Mouse (Mus musculus): ENCODE data around the gene Klhl2. TPM values are rescaled to one million over a fixed set of nuclear protein-coding genes. Genes with fewer than 3 reads are reported as not detected.

Gene Klhl2
- polyA plus RNA-seq, 1 experiment: 6.7 TPM

DNA sequence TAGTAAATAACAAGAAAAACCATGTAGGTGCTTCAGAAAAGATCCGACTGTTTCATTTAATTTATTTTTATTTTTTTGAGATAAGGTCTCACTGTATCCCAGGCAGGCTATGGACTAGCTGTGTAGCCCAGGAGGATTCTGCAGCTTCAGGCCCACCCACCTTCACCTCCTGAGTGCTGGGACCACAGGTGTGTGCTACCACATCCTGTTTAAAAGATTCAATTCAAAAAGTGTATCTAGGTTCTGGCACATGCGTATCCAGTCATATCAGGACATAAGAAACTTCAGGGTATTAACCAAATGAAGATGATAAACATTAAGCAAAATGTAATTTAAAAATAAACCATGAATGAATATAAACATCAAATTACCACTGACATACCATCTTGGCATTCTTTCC lies 126.6 kb downstream of the Klhl2 start:
- H3K36me3 ChIP-seq (ENCODE audit: control insufficient read depth, insufficient read depth): peaks cover 82% of the 10 kb centered on the region
- no peak overlapping the region for H3K4me3 ChIP-seq
- H3K79me2 ChIP-seq (ENCODE audit: control insufficient read depth, insufficient read depth): peaks cover 41% of the 10 kb centered on the region
- no peak overlapping the region for H3ac ChIP-seq (ENCODE audit: control insufficient read depth, insufficient read length)
- H3K4me2 ChIP-seq (ENCODE audit: low read depth): no peak overlapping the region
- no peaks in the 10 kb centered on the region for H3K27me3 ChIP-seq (ENCODE audit: control insufficient read depth, insufficient read depth, insufficient read length)
- no peak for TF ChIP-seq REST (IDR thresholded peaks at IDR 0.05; ENCODE audit: insufficient read depth, insufficient read length)
- TF ChIP-seq MAX (IDR thresholded peaks at IDR 0.05; ENCODE audit: low read depth): no peak
- TF ChIP-seq CEBPB (IDR thresholded peaks at IDR 0.05; ENCODE audit: insufficient read depth, poor library complexity, severe bottlenecking): no peak
- no peak for TF ChIP-seq POLR2AphosphoS2 (IDR thresholded peaks at IDR 0.05; ENCODE audit: insufficient read length, low read depth)
- TF ChIP-seq MYOD1 (IDR thresholded peaks at IDR 0.05; ENCODE audit: control insufficient read depth in 1 of 3, insufficient read length in 2 of 3, low read depth in 2 of 3): no peak
- no peak for TF ChIP-seq MYOG (IDR thresholded peaks at IDR 0.05; ENCODE audit: control insufficient read depth in 1 of 3, insufficient read depth in 1 of 3, insufficient read length in 2 of 3, low read depth in 2 of 3)
- no peak for TF ChIP-seq E2F4 (IDR thresholded peaks at IDR 0.05; ENCODE audit: insufficient read depth)
- no peak for TF ChIP-seq TCF12 (IDR thresholded peaks at IDR 0.05; ENCODE audit: insufficient read depth, poor library complexity, severe bottlenecking)
- TF ChIP-seq TCF3 (IDR thresholded peaks at IDR 0.05; ENCODE audit: insufficient read length, low read depth): no peak
- no peak for TF ChIP-seq USF1 (IDR thresholded peaks at IDR 0.05; ENCODE audit: low read depth)
- no peak for TF ChIP-seq POLR2A (IDR thresholded peaks at IDR 0.05; ENCODE audit: insufficient read length, low read depth)
- no peak for TF ChIP-seq SRF (IDR thresholded peaks at IDR 0.05; ENCODE audit: control insufficient read depth, insufficient read length, low read depth)

GRCm38 (mm10) chr8:64717868-64718267 lies 131.9 kb downstream of the Klhl2 start:
- Histone ChIP-seq H3K4me2 (ENCODE audit: low read depth) (no peak overlapping the region), H3K36me3 (ENCODE audit: control insufficient read depth, insufficient read depth) (peaks cover 63% of the 10 kb centered on the region), H3K79me2 (ENCODE audit: control insufficient read depth, insufficient read depth) (no peaks in the 10 kb centered on the region), H3K4me3 (no peak overlapping the region), H3ac (ENCODE audit: control insufficient read depth, insufficient read length) (no peak overlapping the region), H3K27me3 (ENCODE audit: control insufficient read depth, insufficient read depth, insufficient read length) (no peaks in the 10 kb centered on the region)
- TF ChIP-seq E2F4 (IDR thresholded peaks at IDR 0.05; ENCODE audit: insufficient read depth) (no peak), MAX (IDR thresholded peaks at IDR 0.05; ENCODE audit: low read depth) (no peak), USF1 (IDR thresholded peaks at IDR 0.05; ENCODE audit: low read depth) (no peak), TCF3 (IDR thresholded peaks at IDR 0.05; ENCODE audit: insufficient read length, low read depth) (no peak), MYOG (IDR thresholded peaks at IDR 0.05; ENCODE audit: control insufficient read depth in 1 of 3, insufficient read depth in 1 of 3, insufficient read length in 2 of 3, low read depth in 2 of 3) (no peak), POLR2AphosphoS2 (IDR thresholded peaks at IDR 0.05; ENCODE audit: insufficient read length, low read depth) (no peak), POLR2A (IDR thresholded peaks at IDR 0.05; ENCODE audit: insufficient read length, low read depth) (no peak), CEBPB (IDR thresholded peaks at IDR 0.05; ENCODE audit: insufficient read depth, poor library complexity, severe bottlenecking) (no peak), TCF12 (IDR thresholded peaks at IDR 0.05; ENCODE audit: insufficient read depth, poor library complexity, severe bottlenecking) (no peak), MYOD1 (IDR thresholded peaks at IDR 0.05; ENCODE audit: control insufficient read depth in 1 of 3, insufficient read length in 2 of 3, low read depth in 2 of 3) (no peak), REST (IDR thresholded peaks at IDR 0.05; ENCODE audit: insufficient read depth, insufficient read length) (no peak), SRF (IDR thresholded peaks at IDR 0.05; ENCODE audit: control insufficient read depth, insufficient read length, low read depth) (no peak)

DNA sequence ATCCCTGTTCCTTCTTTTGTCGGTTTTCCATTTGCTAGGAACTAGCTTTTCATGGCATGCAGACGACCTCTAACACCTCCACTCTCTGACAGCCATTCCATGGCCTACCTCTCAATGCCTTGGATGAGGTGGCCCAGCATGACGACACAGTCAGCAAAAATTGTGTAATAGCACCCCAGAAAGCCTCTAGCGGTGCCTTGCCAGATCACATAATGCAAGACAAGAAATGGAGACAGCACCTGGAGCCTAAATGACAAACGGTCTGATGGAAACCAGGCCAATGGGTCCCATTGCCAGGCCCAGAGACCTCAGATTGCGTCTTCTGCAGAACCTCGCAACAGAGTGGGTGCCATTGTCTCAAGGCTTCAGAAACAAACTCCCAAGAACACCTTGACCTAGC lies 137.3 kb downstream of the Klhl2 start:
- H3K4me3 ChIP-seq: no peak overlapping the region
- peaks cover 16% of the 10 kb centered on the region for H3K36me3 ChIP-seq (ENCODE audit: control insufficient read depth, insufficient read depth)
- no peak overlapping the region for H3K4me2 ChIP-seq (ENCODE audit: low read depth)
- TF ChIP-seq CEBPB (IDR thresholded peaks at IDR 0.05; ENCODE audit: insufficient read depth, poor library complexity, severe bottlenecking) (no peak), MYOG (IDR thresholded peaks at IDR 0.05; ENCODE audit: control insufficient read depth in 1 of 3, insufficient read depth in 1 of 3, insufficient read length in 2 of 3, low read depth in 2 of 3) (no peak), TCF3 (IDR thresholded peaks at IDR 0.05; ENCODE audit: insufficient read length, low read depth) (no peak), USF1 (IDR thresholded peaks at IDR 0.05; ENCODE audit: low read depth) (no peak), MAX (IDR thresholded peaks at IDR 0.05; ENCODE audit: low read depth) (no peak), POLR2A (IDR thresholded peaks at IDR 0.05; ENCODE audit: insufficient read length, low read depth) (no peak), SRF (IDR thresholded peaks at IDR 0.05; ENCODE audit: control insufficient read depth, insufficient read length, low read depth) (no peak), TCF12 (IDR thresholded peaks at IDR 0.05; ENCODE audit: insufficient read depth, poor library complexity, severe bottlenecking) (no peak), REST (IDR thresholded peaks at IDR 0.05; ENCODE audit: insufficient read depth, insufficient read length) (no peak), E2F4 (IDR thresholded peaks at IDR 0.05; ENCODE audit: insufficient read depth) (no peak), MYOD1 (IDR thresholded peaks at IDR 0.05; ENCODE audit: control insufficient read depth in 1 of 3, insufficient read length in 2 of 3, low read depth in 2 of 3) (no peak), POLR2AphosphoS2 (IDR thresholded peaks at IDR 0.05; ENCODE audit: insufficient read length, low read depth) (no peak)
- no peak overlapping the region for H3ac ChIP-seq (ENCODE audit: control insufficient read depth, insufficient read length)
- no peaks in the 10 kb centered on the region for H3K27me3 ChIP-seq (ENCODE audit: control insufficient read depth, insufficient read depth, insufficient read length)
- no peaks in the 10 kb centered on the region for H3K79me2 ChIP-seq (ENCODE audit: control insufficient read depth, insufficient read depth)

- Histone ChIP-seq H3K4me3 (no peak overlapping the region), H3K27me3 (ENCODE audit: control insufficient read depth, insufficient read depth, insufficient read length) (no peaks in the 10 kb centered on the region), H3ac (ENCODE audit: control insufficient read depth, insufficient read length) (no peak overlapping the region), H3K4me2 (ENCODE audit: low read depth) (no peak overlapping the region), H3K36me3 (ENCODE audit: control insufficient read depth, insufficient read depth) (peaks cover 7% of the 10 kb centered on the region), H3K79me2 (ENCODE audit: control insufficient read depth, insufficient read depth) (no peaks in the 10 kb centered on the region)
- TF ChIP-seq POLR2A (IDR thresholded peaks at IDR 0.05; ENCODE audit: insufficient read length, low read depth) (no peak), SRF (IDR thresholded peaks at IDR 0.05; ENCODE audit: control insufficient read depth, insufficient read length, low read depth) (peak; percentile 54), CEBPB (IDR thresholded peaks at IDR 0.05; ENCODE audit: insufficient read depth, poor library complexity, severe bottlenecking) (no peak), MAX (IDR thresholded peaks at IDR 0.05; ENCODE audit: low read depth) (no peak), USF1 (IDR thresholded peaks at IDR 0.05; ENCODE audit: low read depth) (no peak)
Measured at GRCm38 (mm10) chr8:64711544-64711943, 138.3 kb downstream of the Klhl2 start.

GRCm38 (mm10) chr8:64707481-64707880 lies 142.3 kb downstream of the Klhl2 start:
- Histone ChIP-seq H3K79me2 (ENCODE audit: control insufficient read depth, insufficient read depth) (no peaks in the 10 kb centered on the region), H3K36me3 (ENCODE audit: control insufficient read depth, insufficient read depth) (no peaks in the 10 kb centered on the region), H3K4me2 (ENCODE audit: low read depth) (no peak overlapping the region), H3K4me3 (no peak overlapping the region), H3K27me3 (ENCODE audit: control insufficient read depth, insufficient read depth, insufficient read length) (no peaks in the 10 kb centered on the region), H3ac (ENCODE audit: control insufficient read depth, insufficient read length) (no peak overlapping the region)
- TF ChIP-seq POLR2A (IDR thresholded peaks at IDR 0.05; ENCODE audit: insufficient read length, low read depth) (no peak), USF1 (IDR thresholded peaks at IDR 0.05; ENCODE audit: low read depth) (no peak), TCF3 (IDR thresholded peaks at IDR 0.05; ENCODE audit: insufficient read length, low read depth) (no peak), TCF12 (IDR thresholded peaks at IDR 0.05; ENCODE audit: insufficient read depth, poor library complexity, severe bottlenecking) (no peak), CEBPB (IDR thresholded peaks at IDR 0.05; ENCODE audit: insufficient read depth, poor library complexity, severe bottlenecking) (no peak), MAX (IDR thresholded peaks at IDR 0.05; ENCODE audit: low read depth) (no peak), POLR2AphosphoS2 (IDR thresholded peaks at IDR 0.05; ENCODE audit: insufficient read length, low read depth) (no peak), REST (IDR thresholded peaks at IDR 0.05; ENCODE audit: insufficient read depth, insufficient read length) (no peak), MYOG (IDR thresholded peaks at IDR 0.05; ENCODE audit: control insufficient read depth in 1 of 3, insufficient read depth in 1 of 3, insufficient read length in 2 of 3, low read depth in 2 of 3) (no peak), MYOD1 (IDR thresholded peaks at IDR 0.05; ENCODE audit: control insufficient read depth in 1 of 3, insufficient read length in 2 of 3, low read depth in 2 of 3) (no peak), E2F4 (IDR thresholded peaks at IDR 0.05; ENCODE audit: insufficient read depth) (no peak), SRF (IDR thresholded peaks at IDR 0.05; ENCODE audit: control insufficient read depth, insufficient read length, low read depth) (no peak)
